ENCODE assay signal across 16 mouse cellular contexts in genomic region chr9:49691344-49691743, GRCm38 (mm10).
"Had no signal": no experiment of that assay in that cellular context is flagged by ENCODE, and none has a peak within 500 bp of the region (broad histone marks: within the 10 kb centered on the region; RNA-seq: fewer than 3 reads in every experiment).

No protein-coding gene starts in this region.

- H3K9ac ChIP-seq: kidney, embryonic 15.5 days; liver, embryonic 13.5 days; midbrain, embryonic 12.5 days; neural tube, embryonic 12.5 days; neural tube, embryonic 15.5 days had no signal

- H3K36me3 ChIP-seq: kidney, embryonic 15.5 days; liver, embryonic 13.5 days; midbrain, embryonic 12.5 days; neural tube, embryonic 12.5 days; neural tube, embryonic 15.5 days had no signal

- H3K27me3 ChIP-seq: kidney, embryonic 15.5 days; liver, embryonic 13.5 days; midbrain, embryonic 12.5 days; neural tube, embryonic 12.5 days; neural tube, embryonic 15.5 days had no signal

- H3K9me3 ChIP-seq: kidney, embryonic 15.5 days; liver, embryonic 13.5 days; midbrain, embryonic 12.5 days; neural tube, embryonic 12.5 days; neural tube, embryonic 15.5 days had no signal

- H3K27ac ChIP-seq: kidney, embryonic 15.5 days; left cerebral cortex, adult 2 months; liver, embryonic 13.5 days; midbrain, embryonic 12.5 days; neural tube, embryonic 12.5 days; neural tube, embryonic 15.5 days; stomach, postnatal 0 days had no signal

- DNase-seq: kidney, adult 8-10 months; kidney, postnatal 10 days; kidney, postnatal 36 days; layer of hippocampus, postnatal 36 days; liver, embryonic 13.5 days; lung, adult 2 months; lung, postnatal 14 days; lung, postnatal 4 days; thymus, adult 2 months; thymus, postnatal 14 days had no signal

- H3K4me3 ChIP-seq: kidney, embryonic 15.5 days; left cerebral cortex, adult 2 months; liver, embryonic 13.5 days; midbrain, embryonic 12.5 days; neural tube, embryonic 12.5 days; neural tube, embryonic 15.5 days had no signal

- H3K4me2 ChIP-seq: kidney, embryonic 15.5 days; liver, embryonic 13.5 days; midbrain, embryonic 12.5 days; neural tube, embryonic 12.5 days; neural tube, embryonic 15.5 days had no signal

- H3K4me1 ChIP-seq: liver, embryonic 13.5 days had no signal
